Mouse (Mus musculus) heart, embryonic 12.5 days (tissue): Measurements from ENCODE around the gene C330021F23Rik. TPM values are rescaled to one million over a fixed set of nuclear protein-coding genes. Genes with fewer than 3 reads are reported as not detected.

Experiments used
- ATAC-seq: fragments of 200-750 bp; cut with Nextera tagmentation; 2 replicates; pipeline ENCODE4 v1.8.0; 2017; ENCODE audit warnings: moderate TSS enrichment, moderate library complexity; ENCODE audit not compliant: insufficient number of reproducible peaks, low FRiP score
- H3K27ac ChIP-seq: fragments of 300-500 bp; sonication (generic); 2 replicates; pipeline ENCODE4 v1.5.1; 2016; ENCODE audit warnings: mild to moderate bottlenecking, moderate library complexity; ENCODE audit not compliant: poor library complexity, severe bottlenecking
- H3K27me3 ChIP-seq: fragments of 300-500 bp; sonication (generic); replicated peaks from 2 replicates; pipeline ENCODE4 v1.6.1; 2016; ENCODE audit warnings: mild to moderate bottlenecking, moderate library complexity
- H3K36me3 ChIP-seq: fragments of 300-500 bp; sonication (generic); 2 replicates; pipeline ENCODE4 v1.6.1; 2016; ENCODE audit warnings: mild to moderate bottlenecking, moderate library complexity
- H3K4me1 ChIP-seq: fragments of 300-500 bp; sonication (generic); replicated peaks from 2 replicates; pipeline ENCODE4 v1.6.1; 2016; ENCODE audit warnings: mild to moderate bottlenecking
- H3K4me2 ChIP-seq: fragments of 300-500 bp; sonication (generic); 2 replicates; pipeline ENCODE4 v1.6.1; 2016; ENCODE audit warnings: mild to moderate bottlenecking, moderate library complexity
- H3K4me3 ChIP-seq: fragments of 300-500 bp; sonication (generic); 2 replicates; pipeline ENCODE4 v1.5.1; 2016; ENCODE audit warnings: mild to moderate bottlenecking
- H3K9ac ChIP-seq: fragments of 300-500 bp; sonication (generic); 2 replicates; pipeline ENCODE4 v1.6.1; 2016; ENCODE audit warnings: mild to moderate bottlenecking, moderate library complexity
- H3K9me3 ChIP-seq: fragments of 300-500 bp; sonication (generic); replicated peaks from 2 replicates; pipeline ENCODE4 v1.6.1; 2016; ENCODE audit warnings: mild to moderate bottlenecking, moderate library complexity
- WGBS: fragments of 180-500 bp; shearing (Covaris S2); methylation state at CpG from one replicate; pipeline ENCODE4 v1.1.7; 2016; 5-methylcytosine and 5-hydroxymethylcytosine counted together
- polyA plus RNA-seq: library from polyadenylated mRNA; unstranded; fragments of >200 nt; fragmentation: Nextera tagmentation; extraction: Ambion mirVana; gene quantifications from 2 replicates; pipeline ENCODE4 v1.2.1, GENCODE M21; 2016

Gene C330021F23Rik
- polyA plus RNA-seq = 4.7 and 5.2 TPM in 2 replicates

- H3K9ac ChIP-seq = peak within 1 kb of the TSS; percentile 47; the same call in 1 of the 2 replicates
- peaks cover 11% of the 10 kb centered on the region; the same call in 1 of the 2 replicates for H3K4me1 ChIP-seq
- H3K27ac ChIP-seq = 0 out of 2 replicates have a peak within 1 kb of the TSS, but pooled peaks have one; percentile 6
- ATAC-seq = peak; percentile 75; the same call in 1 of the 2 replicates
- peak within 1 kb of the TSS; percentile 68 for H3K4me2 ChIP-seq
- no peaks in the 10 kb centered on the region for H3K27me3 ChIP-seq
- peak within 1 kb of the TSS; percentile 42 for H3K4me3 ChIP-seq
- no peaks in the 10 kb centered on the region for H3K36me3 ChIP-seq
- WGBS = 5% methylated on average over 12 of the region's 12 CpGs
- H3K9me3 ChIP-seq = no peaks in the 10 kb centered on the region
Measured at GRCm38 (mm10) chr8:3567641-3568371, at the start of gene C330021F23Rik. TSS of gene C330021F23Rik (plus strand) at chr8:3567990.

GRCm38 (mm10) chr8:3522007-3522697 is 45.6 kb upstream of the C330021F23Rik start:
- no peaks in the 10 kb centered on the region for H3K27me3 ChIP-seq
- H3K27ac ChIP-seq = no peak overlapping the region
- no peaks in the 10 kb centered on the region for H3K9me3 ChIP-seq
- H3K4me3 ChIP-seq = no peak overlapping the region
- H3K9ac ChIP-seq = no peak overlapping the region
- no peaks in the 10 kb centered on the region for H3K4me1 ChIP-seq
- ATAC-seq = peak; percentile 64; the same call in 1 of the 2 replicates
- H3K36me3 ChIP-seq = peaks cover 56% of the 10 kb centered on the region
- no peak overlapping the region for H3K4me2 ChIP-seq
- WGBS = 86% methylated on average over 13 of the region's 13 CpGs

- no peaks in the 10 kb centered on the region for H3K9me3 ChIP-seq
- peaks cover 47% of the 10 kb centered on the region for H3K36me3 ChIP-seq
- ATAC-seq = no peak
- H3K4me2 ChIP-seq = no peak overlapping the region
- no peak overlapping the region for H3K9ac ChIP-seq
- WGBS = 76% methylated on average over 5 of the region's 5 CpGs
- H3K27me3 ChIP-seq = no peaks in the 10 kb centered on the region
- no peak overlapping the region for H3K4me3 ChIP-seq
- no peaks in the 10 kb centered on the region for H3K4me1 ChIP-seq
- no peak overlapping the region for H3K27ac ChIP-seq
Measured at GRCm38 (mm10) chr8:3530816-3531215, 37.0 kb upstream of the C330021F23Rik start.

- peaks cover 49% of the 10 kb centered on the region for H3K36me3 ChIP-seq
- H3K27me3 ChIP-seq = no peaks in the 10 kb centered on the region
- WGBS = 94% methylated on average over 18 of the region's 18 CpGs
- no peak overlapping the region for H3K4me2 ChIP-seq
- H3K4me1 ChIP-seq = no peaks in the 10 kb centered on the region
- H3K4me3 ChIP-seq = no peak overlapping the region
- no peaks in the 10 kb centered on the region for H3K9me3 ChIP-seq
- H3K27ac ChIP-seq = no peak overlapping the region
- H3K9ac ChIP-seq = no peak overlapping the region
- ATAC-seq = no peak
Measured at GRCm38 (mm10) chr8:3531936-3532335, 35.9 kb upstream of the C330021F23Rik start.

- ATAC-seq = peak; percentile 67; the same call in 1 of the 2 replicates
- Histone ChIP-seq H3K4me2 (no peak overlapping the region), H3K9ac (no peak overlapping the region), H3K36me3 (peaks cover 79% of the 10 kb centered on the region), H3K4me1 (no peaks in the 10 kb centered on the region), H3K4me3 (no peak overlapping the region), H3K27ac (no peak overlapping the region), H3K27me3 (no peaks in the 10 kb centered on the region), H3K9me3 (no peaks in the 10 kb centered on the region)
- 50% methylated on average over 15 of the region's 15 CpGs for WGBS
Measured at GRCm38 (mm10) chr8:3536053-3536841, 31.5 kb upstream of the C330021F23Rik start.

- Histone ChIP-seq H3K27me3 (no peaks in the 10 kb centered on the region), H3K4me2 (no peak overlapping the region), H3K4me1 (no peaks in the 10 kb centered on the region), H3K9ac (no peak overlapping the region), H3K36me3 (peaks cover 77% of the 10 kb centered on the region), H3K9me3 (no peaks in the 10 kb centered on the region), H3K27ac (no peak overlapping the region), H3K4me3 (no peak overlapping the region)
- WGBS = 94% methylated on average over 9 of the region's 9 CpGs
- no peak for ATAC-seq
Measured at GRCm38 (mm10) chr8:3536940-3537339, 30.9 kb upstream of the C330021F23Rik start.

- no peak overlapping the region for H3K4me2 ChIP-seq
- H3K9ac ChIP-seq = no peak overlapping the region
- no peaks in the 10 kb centered on the region for H3K4me1 ChIP-seq
- H3K27ac ChIP-seq = no peak overlapping the region
- 93% methylated on average over 26 of the region's 26 CpGs for WGBS
- H3K27me3 ChIP-seq = no peaks in the 10 kb centered on the region
- no peak for ATAC-seq
- no peaks in the 10 kb centered on the region for H3K9me3 ChIP-seq
- H3K4me3 ChIP-seq = no peak overlapping the region
- H3K36me3 ChIP-seq = peaks cover 78% of the 10 kb centered on the region
Measured at GRCm38 (mm10) chr8:3537666-3538065, 30.1 kb upstream of the C330021F23Rik start.

GRCm38 (mm10) chr8:3539146-3539545 is 28.6 kb upstream of the C330021F23Rik start:
- H3K9ac ChIP-seq = no peak overlapping the region
- H3K27me3 ChIP-seq = no peaks in the 10 kb centered on the region
- peaks cover 85% of the 10 kb centered on the region for H3K36me3 ChIP-seq
- H3K4me1 ChIP-seq = no peaks in the 10 kb centered on the region
- no peak overlapping the region for H3K27ac ChIP-seq
- H3K4me3 ChIP-seq = no peak overlapping the region
- no peaks in the 10 kb centered on the region for H3K9me3 ChIP-seq
- no peak for ATAC-seq
- WGBS = 77% methylated on average over 7 of the region's 7 CpGs
- no peak overlapping the region for H3K4me2 ChIP-seq

GRCm38 (mm10) chr8:3540076-3540475 is 27.7 kb upstream of the C330021F23Rik start:
- Histone ChIP-seq H3K27ac (no peak overlapping the region), H3K9ac (no peak overlapping the region), H3K4me3 (no peak overlapping the region), H3K27me3 (no peaks in the 10 kb centered on the region), H3K4me1 (no peaks in the 10 kb centered on the region), H3K9me3 (no peaks in the 10 kb centered on the region), H3K4me2 (no peak overlapping the region), H3K36me3 (peaks cover 88% of the 10 kb centered on the region)
- WGBS = 89% methylated on average over 4 of the region's 4 CpGs
- no peak for ATAC-seq

GRCm38 (mm10) chr8:3546511-3546910 is 21.3 kb upstream of the C330021F23Rik start:
- no peak overlapping the region for H3K9ac ChIP-seq
- no peaks in the 10 kb centered on the region for H3K9me3 ChIP-seq
- H3K4me3 ChIP-seq = no peak overlapping the region
- 83% methylated on average over 2 of the region's 2 CpGs for WGBS
- H3K36me3 ChIP-seq = peaks cover 38% of the 10 kb centered on the region
- H3K4me1 ChIP-seq = no peaks in the 10 kb centered on the region
- no peak overlapping the region for H3K27ac ChIP-seq
- H3K27me3 ChIP-seq = no peaks in the 10 kb centered on the region
- ATAC-seq = no peak
- H3K4me2 ChIP-seq = no peak overlapping the region

GRCm38 (mm10) chr8:3552240-3552639 is 15.6 kb upstream of the C330021F23Rik start:
- Histone ChIP-seq H3K9me3 (no peaks in the 10 kb centered on the region), H3K4me3 (no peak overlapping the region), H3K27ac (no peak overlapping the region), H3K4me1 (no peaks in the 10 kb centered on the region), H3K9ac (no peak overlapping the region), H3K36me3 (no peaks in the 10 kb centered on the region), H3K27me3 (no peaks in the 10 kb centered on the region), H3K4me2 (no peak overlapping the region)
- no peak for ATAC-seq
- WGBS = 88% methylated on average over 1 of the region's 1 CpGs
